Mouse (Mus musculus) erythroblast, adult 5-6 weeks (primary cell): ENCODE results near the gene Bves. TPM values are rescaled to one million over a fixed set of nuclear protein-coding genes. Genes with fewer than 3 reads are reported as not detected.
"Not testable (repeated sequence)": the region's sequence is repeated elsewhere in the genome, so short reads cannot be mapped to it uniquely, and the experiment has no call there.

Source experiments
- ATAC-seq: replicated peaks from 2 replicates; pipeline ENCODE4 v1.8.0; 2016; ENCODE audit warnings: moderate number of reproducible peaks, mild to moderate bottlenecking, moderate TSS enrichment, inconsistent platforms; ENCODE audit not compliant: poor library complexity, low FRiP score, severe bottlenecking
- total RNA-seq, 2 experiments: library from RNA; stranded (forward) in 1 of 2; stranded (reverse) in 1 of 2; fragments of 150-400 nt in 1 of 2; fragments of 200-764, 138-1000 nt in 1 of 2; gene quantifications; 2 replicates each; pipeline versions ENCODE4 v1.2.3 to v1.2.4; 2015 to 2017; ENCODE audit warnings: low replicate concordance in 2 of 2

The Bves gene
- total RNA-seq (2015; ENCODE audit: low replicate concordance) (not detected in 2 replicates), total RNA-seq (2017; ENCODE audit: low replicate concordance) (not detected in 2 replicates)

DNA sequence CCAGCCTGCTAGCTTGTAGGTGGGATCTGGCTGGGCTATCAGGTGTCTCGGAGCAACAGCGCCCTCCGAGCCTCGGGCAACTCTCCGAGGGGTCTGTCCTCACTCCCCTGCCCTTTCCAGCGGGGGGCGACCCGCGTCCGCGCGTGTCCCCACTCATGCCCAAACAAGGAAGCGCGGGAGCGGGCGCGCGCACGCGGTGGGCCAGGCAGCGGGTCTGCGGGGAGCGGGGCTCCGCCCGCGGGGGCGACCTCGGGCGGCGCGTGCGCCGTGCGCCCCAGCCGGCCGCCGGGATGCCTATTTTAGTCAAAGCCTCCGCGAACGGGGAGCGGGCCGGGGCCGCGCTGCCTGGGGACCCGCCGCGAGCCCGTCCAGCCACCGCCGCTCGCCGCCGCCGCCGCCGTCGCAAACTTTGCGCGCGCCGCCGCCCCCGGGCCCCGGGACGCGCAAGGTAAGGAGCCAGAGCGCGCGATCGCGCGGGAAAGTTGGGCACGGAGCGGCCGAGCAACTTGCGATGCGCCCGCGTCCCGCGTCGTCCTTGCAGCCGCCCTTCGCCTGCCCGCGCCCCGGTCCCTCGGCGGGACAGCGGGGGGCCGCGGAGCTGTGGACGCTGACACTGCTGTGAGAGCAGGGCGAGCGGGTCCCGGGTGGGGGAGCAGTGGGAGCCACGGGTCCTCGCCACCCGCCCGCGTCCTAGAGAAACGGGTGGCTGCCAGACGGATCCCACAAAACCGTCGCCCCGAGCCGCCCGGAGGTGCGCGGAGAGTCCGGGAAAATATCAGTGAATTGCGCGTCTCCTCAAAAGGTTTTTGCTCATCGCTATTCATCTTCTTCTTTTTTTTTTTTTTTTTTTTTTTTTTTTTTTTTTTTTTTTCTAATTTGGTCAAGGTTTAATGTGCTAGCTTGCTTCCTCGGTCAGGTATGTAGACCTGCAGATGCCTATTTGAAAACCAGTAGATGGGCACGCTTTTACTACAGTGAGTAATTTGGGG lies at the start of gene Bves:
Gene Bves, plus strand, starts transcription at position 339 of the 989 bp plus-strand sequence.
- no peak for ATAC-seq

DNA sequence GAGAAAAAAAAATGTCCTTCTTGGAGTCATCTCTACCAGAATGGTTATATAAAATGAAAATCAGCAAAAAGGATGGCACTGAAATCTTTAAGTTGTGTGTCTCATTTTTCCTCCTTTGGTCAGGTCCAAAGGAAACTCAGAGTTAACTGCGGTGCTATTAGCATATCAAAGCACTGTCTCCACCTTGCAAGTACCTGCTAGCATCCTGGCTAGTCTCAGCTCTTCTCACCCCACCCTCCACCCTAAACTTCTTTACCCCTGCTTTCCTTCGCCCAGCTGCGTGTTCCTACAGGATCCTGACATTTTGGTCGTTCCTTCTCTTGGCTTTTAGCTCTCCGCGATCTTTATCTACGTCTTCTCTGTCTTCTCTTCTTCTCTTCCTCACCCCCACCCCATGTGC lies 47.2 kb upstream of the Bves start:
- no peak for ATAC-seq

DNA sequence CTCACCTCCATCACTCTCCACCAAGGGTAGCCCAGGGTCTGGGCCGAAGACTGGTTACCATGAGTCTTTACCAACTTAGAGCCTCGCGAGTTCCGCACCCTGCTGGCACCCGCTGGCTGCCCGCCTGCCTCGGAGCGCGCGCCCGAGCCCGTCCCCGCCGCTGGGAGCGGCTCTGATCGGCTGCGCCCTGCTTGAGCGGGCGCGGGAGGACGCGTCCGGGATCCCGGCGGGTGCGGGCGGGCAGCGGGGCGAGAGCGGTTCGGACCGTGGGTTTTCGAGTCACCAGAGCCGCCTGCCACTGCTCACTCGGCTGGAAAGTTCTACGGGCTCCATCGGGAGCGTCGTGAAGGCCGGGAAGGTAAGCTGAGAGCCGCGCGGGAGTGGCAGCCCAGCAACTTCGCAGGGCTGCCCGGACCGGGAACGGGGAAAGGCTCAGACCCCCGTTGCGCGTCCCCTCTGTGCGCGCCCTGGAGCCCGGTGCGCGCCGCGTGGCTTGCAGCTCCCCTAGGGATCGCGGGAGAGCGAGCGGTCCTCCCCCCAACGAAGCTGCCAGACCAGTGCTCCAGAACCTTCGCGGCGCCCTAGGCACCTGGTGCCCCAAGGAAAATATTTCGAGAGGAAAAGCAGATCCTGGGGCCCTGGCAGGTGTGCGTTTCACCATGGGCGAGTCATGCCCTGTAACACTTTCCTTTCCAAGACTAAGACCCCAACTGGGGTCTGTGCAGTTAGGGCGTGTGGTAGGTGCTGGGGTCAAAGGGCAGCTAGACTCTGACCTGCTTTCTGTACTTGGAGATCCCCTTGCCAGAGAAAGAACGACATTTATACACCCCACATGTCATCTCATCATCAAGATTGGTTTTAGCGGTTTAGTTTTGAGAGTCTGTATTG lies 46.1 kb upstream of the Bves start:
- ATAC-seq, result no peak

DNA sequence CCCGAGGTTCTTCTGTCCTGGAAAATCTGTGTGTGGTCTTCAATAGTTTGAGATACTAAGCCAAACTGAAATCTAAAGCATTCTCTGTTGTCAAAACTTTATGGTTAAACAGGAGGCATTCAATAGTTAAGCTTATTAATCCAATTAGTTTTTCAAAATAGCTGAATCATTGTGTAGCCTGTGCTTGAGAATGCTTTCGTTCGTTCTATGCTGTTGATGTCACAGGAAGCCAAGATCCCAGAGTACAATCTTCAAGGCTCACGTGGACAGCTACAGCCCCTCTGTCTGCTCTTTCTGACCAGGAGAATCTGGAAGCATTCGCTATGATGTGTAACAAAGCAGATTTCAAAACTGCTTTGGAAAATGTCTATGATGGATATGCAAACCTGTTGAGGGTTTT lies 45.0 kb upstream of the Bves start:
- no peak for ATAC-seq

DNA sequence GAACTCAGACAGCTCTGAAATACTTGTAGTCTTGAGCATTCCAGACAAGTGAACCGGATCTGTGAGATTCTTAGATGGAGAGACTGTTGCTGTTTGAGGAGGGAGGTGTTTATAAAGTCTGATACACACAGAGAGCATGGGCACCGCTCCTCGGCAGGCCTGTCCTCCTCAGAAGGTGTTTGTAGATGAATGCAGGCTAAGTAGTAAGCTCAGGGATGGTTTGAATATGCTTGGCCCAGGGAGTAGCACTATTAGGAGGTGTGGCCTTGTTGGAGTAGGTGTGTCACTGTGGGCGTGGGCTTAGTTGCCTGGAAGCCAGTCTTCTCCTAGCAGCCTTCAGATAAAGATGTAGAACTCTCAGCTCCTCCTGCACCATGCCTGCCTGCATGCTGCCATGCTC lies 43.4 kb upstream of the Bves start:
- ATAC-seq, result not testable (repeated sequence)

DNA sequence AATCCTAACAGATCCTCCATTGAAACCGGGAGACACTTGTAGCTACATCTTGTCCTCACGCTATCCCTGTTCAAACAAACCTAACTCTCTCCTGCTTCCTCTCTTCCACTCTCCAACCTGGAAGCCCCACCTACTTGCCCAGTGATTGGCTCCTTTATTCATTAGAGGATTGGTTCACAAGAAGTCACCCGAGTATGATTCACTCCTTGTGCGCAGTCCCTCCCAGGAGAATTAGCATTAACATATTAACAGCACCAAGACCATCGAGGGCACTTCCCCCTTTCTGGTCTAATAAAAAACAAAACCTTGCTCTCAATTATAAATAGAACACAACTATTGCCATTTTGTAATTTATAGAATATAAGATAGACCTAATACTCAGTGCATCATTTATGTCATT lies 40.5 kb upstream of the Bves start:
- no peak for ATAC-seq

DNA sequence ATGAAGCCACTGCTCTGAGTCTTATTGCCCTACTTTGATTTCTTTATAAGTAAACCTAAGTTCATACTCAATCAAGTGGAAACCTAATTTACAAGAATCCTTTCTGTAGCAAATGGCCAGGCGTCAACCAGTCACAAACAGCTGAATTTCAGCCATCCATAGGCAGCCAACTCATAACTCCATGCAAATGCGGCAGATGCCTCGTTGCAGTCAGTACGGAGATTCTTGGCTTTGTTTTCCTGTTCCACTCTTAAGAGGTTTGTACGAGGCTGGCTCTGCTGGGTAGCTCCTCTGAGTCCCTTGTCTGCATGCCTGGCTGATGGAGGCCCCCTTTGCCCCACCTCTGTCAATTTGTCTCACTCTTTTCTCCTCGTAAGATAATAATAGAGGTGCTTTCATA lies 37.1 kb upstream of the Bves start:
- no peak for ATAC-seq

DNA sequence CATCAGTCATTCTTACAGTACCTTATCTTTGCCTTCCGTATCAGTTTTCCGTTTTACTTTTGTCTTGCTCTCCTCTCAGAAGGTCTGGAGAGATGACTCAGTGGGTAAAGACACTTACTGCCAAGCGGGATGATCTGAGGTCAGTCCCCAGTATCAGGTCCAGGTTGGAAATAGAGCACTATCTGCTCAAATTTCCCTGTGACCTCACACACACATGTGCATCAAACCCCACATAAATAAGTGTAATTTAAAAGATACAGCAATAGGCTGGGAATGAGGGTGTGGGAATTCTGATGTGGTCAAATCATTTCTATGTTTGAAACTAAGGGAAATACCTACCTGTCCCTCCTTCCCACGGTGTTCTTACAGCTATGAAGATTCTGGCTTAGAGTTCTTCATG lies 36.1 kb upstream of the Bves start:
- ATAC-seq, result no peak

DNA sequence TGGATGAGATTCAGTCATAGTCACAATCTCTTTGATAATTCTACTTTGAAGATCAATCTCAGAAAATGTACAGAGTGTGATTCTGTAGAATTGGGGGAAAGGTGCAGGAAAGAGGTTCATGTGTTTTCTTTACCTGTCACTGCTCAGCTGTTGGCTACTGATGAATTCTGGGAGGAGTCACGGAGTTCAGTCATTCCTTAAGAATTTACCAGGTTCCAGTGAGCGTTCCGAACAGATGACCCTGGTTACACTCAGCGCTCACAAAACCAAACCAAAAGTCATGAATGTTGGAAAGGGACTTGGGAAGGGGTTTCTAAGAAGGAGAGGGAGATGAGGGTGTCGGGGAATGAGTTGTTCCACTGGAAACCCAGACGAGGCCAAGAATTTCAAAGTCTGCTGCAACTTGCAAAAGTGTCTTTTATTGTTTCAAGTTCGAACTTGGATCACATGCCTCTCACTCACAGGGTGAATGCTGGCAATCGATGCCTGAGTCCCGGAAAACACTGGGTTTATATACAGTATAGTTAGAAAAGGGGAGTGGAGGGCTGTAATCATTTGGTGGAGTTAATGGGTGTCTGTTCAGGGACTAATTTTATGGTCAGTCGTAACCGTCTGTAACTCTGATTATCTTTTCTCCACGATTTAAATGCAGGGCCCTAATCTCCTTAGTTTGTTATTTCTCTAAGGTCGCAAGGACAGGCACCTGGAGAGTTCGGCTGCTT lies 32.1 kb upstream of the Bves start:
- ATAC-seq, result no peak

DNA sequence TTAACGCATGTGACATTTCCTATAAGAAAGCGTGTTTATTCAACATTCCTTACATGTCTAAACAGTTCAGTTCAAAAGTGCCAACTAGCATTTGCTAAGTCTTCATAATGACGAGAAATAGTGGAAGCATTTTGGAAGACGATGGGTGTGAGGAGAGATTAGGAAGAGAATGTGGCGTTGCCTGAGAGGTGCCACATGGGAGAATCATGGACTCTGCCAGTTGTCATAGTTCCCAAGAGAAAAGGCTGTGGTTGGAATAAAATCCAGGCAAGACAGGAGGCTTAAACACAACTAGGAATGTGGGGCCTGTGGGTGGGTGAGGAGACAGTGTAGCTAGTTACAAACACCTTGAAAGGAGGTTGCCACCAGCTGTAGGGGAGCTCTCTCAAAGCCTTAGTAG lies 30.4 kb upstream of the Bves start:
- no peak for ATAC-seq

DNA sequence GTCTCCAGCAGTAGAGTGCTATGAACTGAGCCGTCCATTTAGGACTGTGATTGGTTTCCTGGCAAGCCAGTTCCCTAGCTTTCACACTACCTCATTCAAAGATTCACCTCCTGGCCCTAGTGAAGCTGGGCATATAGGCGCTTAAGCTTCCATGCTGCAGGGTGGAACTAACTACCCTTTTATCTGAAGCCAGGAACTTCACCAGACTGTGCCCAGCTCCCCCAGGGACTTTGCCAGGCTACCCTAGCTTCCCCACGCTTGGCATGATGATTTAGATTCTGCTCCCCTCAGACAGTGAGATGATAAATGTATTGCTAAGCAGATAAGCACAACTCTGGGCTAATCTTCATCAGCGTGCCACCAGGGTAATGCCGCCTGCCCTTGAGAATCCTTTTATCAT lies 24.4 kb upstream of the Bves start:
- ATAC-seq, result no peak

DNA sequence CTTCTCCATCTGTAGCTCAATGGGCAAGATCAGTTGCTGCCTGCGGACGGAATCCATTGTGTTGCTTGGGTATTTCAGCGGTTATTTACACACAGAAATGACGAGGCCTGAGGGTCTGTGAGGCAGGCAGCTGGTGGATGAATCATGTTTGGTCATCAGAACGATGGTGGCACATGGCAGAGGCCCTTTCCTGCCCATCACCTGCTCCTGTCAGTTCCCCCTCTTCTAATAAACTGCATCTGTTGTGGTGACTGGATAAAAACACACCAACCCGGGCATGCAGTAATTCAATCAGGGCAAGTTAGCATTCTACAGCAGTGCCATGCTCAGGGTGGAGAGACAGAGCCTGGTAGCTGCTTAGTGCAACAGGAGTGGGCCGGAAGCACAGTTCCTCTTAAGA lies 23.9 kb upstream of the Bves start:
- no peak for ATAC-seq

DNA sequence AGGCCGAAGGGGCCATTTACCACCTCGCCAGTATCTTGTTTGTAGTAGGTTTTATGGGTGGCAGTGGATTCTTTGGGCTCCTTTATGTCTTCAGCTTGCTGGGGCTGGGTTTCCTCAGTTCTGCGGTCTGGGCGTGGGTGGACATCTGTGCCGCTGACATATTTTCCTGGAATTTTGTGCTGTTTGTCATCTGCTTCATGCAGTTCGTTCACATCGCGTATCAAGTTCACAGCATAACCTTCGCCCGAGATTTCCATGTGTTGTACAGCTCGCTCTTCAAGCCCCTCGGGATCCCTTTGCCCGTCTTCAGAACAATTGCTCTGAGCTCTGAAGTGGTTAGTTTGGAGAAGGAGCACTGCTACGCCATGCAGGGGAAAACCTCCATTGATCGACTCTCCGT lies 20.7 kb upstream of the Bves start:
- ATAC-seq, result no peak

DNA sequence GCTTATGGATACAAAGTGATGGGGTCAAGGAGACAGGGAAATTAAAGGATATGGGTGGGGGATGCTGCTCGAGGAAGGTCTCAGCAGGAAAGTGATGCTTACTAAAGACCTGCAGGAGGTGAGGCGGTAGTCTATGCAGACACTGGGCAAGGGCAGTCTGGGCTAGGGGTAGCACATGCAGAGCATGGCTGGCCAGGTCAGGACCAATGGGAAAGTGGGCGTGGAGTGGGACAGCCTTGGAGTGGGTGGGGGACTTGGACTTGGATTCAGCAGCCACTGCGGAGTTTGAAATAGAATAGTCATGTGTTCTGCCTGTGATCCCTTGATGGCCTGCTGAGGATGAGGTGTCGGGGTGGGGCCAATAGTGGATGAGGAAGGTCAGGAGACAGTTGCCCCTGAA lies 16.6 kb upstream of the Bves start:
- ATAC-seq, result no peak

DNA sequence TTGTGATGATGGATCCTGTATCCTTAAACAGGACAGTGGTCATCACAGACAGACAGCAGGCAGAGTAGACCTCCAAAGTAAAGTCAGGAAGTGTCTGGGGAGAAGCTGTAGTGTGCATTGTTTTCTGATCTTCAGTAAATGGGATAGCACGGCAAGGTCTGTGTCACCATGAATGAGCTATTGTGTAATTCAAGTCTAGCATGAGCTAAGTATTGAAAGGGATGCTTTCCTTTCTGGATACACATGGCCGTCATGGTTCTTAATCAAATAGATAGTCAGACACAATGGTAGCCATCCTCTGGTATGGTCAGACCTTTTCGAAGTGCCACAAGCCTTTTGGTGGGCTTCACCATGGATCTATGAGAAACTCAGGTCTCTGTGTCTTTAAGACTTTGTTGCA lies 15.3 kb upstream of the Bves start:
- no peak for ATAC-seq

DNA sequence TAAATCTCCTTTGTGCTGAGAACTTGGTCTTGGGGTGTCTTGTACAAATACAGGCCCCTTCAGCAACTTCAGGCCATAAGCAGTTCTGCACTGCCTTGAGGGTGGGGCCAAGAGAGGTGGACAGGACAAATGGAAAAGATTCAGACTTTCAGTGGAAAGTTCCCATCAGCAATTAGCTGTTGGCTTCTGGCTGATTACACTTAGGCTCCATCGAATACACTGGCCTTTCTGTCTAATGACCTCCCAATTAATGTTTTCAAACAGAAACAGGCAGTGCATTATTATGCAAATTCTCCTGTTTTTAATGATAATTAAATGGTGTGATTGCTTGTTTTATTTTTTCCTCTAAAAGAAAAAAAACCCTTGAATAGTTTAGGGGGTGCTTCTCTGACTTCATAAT lies 11.4 kb upstream of the Bves start:
- no peak for ATAC-seq

DNA sequence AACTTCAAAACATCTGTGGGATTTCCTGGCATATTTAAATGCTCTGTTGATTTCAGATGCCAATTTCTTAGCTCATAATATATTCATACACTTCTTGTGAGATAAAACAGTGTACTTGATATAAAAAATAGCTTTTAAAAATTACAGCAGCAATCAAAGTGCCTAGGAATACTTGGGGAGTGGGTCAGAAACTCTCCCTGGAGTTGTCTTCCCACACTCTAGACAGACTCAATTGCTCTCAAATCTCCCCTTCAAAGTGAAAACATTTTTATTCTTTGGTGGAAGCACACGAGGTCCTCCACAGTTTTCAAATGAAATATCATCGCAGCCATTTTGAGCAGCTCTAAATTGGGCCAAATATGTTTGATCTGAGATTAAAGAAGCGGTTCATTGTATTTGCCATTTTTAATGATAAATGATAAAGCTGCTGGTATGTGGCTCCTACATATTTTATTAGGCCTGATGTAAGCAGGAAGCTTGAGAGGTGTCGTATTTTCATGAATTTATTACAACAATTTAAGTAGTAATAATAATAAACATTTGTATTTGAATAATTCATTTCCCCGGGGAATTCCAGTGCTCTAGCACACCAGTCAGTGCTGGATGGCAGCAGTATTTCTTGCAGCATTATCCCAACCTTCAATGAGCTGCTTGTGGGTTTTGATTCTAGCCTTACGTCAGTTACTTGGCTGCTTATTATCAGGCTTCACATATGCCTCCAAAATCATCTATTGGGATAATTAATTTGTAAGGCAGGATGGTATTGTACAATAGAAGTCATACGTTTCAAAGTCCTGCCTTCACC lies 7.2 kb upstream of the Bves start:
- no peak for ATAC-seq

DNA sequence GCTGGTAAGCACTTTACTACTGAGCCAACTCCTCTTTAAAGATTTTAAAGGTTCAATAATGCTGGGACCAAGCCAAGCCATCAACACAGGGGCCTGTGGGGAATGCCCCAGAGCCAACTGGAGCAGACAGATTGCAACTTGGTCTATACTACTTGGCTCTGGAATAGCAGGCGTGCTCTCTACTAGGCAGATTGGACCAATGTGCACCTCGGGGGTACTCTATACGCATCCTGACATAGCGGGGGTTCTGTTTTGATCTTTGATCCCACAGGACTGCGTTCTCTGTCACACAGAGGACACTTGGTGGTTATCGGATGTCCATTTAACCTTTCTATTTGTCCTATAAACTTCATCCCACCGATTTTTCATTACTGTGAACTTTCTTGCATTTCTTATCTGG lies 647 bp upstream of the Bves start:
- no peak for ATAC-seq

DNA sequence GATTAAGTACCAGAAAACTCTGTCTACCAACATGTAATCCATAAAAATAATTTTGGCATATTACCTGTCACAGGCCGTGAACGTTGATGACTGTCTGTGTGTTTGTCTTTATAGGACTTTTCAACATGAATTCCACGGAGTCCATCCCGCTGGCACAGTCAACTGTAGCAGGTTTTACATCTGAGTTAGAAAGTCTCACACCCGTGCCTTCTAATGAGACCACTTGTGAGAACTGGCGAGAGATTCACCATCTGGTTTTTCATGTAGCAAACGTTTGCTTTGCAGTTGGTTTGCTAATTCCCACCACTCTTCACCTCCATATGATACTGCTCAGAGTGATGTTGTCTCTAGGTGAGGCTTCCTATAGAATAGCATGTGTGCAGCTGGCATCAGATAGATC lies 3.5 kb downstream of the Bves start:
- no peak for ATAC-seq
